Mouse (Mus musculus): ENCODE results near the gene Nfix.
A peak's percentile ranks its signal among the peaks of the same experiment; 100 is the strongest.

The Nfix gene

GRCm38 (mm10) chr8:84697166-84698130 is 102.7 kb downstream of the Nfix start:
- peak; percentile 54 to 73 for DNase-seq

GRCm38 (mm10) chr8:84695140-84695539 is 105.0 kb downstream of the Nfix start:
- no peak for DNase-seq

GRCm38 (mm10) chr8:84693332-84693731 is 106.8 kb downstream of the Nfix start:
- DNase-seq: no peak

GRCm38 (mm10) chr8:84689091-84689915 is 110.8 kb downstream of the Nfix start:
- DNase-seq: peak; percentile 86 to 93

GRCm38 (mm10) chr8:84687705-84688100 is 112.4 kb downstream of the Nfix start, which contains the start of gene Nacc1:
TSS of gene Nacc1 (minus strand) at chr8:84687862.
- DNase-seq: peak; percentile 92 to 94

- peak in 1 of 2 experiments; percentile 31 for DNase-seq
These were observed 113.0 kb downstream of the Nfix start for GRCm38 (mm10) chr8:84687003-84687704.

GRCm38 (mm10) chr8:84686191-84687002 is 113.7 kb downstream of the Nfix start, which contains the start of gene Trmt1:
TSS of gene Trmt1 (plus strand) at chr8:84686307.
- peak in 1 of 2 experiments; percentile 45 for DNase-seq

GRCm38 (mm10) chr8:84684537-84684936 is 115.6 kb downstream of the Nfix start:
- no peak for DNase-seq

- DNase-seq: no peak
These were observed 117.9 kb downstream of the Nfix start for GRCm38 (mm10) chr8:84682257-84682656.

- no peak for DNase-seq
These were observed 118.7 kb downstream of the Nfix start for GRCm38 (mm10) chr8:84681476-84681875.

GRCm38 (mm10) chr8:84677305-84677704 is 122.8 kb downstream of the Nfix start:
- DNase-seq: no peak

- peak in 1 of 2 experiments; percentile 51 for DNase-seq
These were observed 129.7 kb downstream of the Nfix start for GRCm38 (mm10) chr8:84670295-84671006.

GRCm38 (mm10) chr8:84668731-84669485 is 131.2 kb downstream of the Nfix start:
- DNase-seq: no peak

GRCm38 (mm10) chr8:84668081-84668480 is 132.1 kb downstream of the Nfix start:
- peak in 1 of 2 experiments; percentile 37 for DNase-seq

GRCm38 (mm10) chr8:84665385-84665893 is 134.7 kb downstream of the Nfix start:
- no peak for DNase-seq

- peak; percentile 87 to 88 for DNase-seq
These were observed 135.4 kb downstream of the Nfix start for GRCm38 (mm10) chr8:84664566-84665384.

GRCm38 (mm10) chr8:84663483-84664327 is 136.4 kb downstream of the Nfix start:
- peak; percentile 98 to 99 for DNase-seq

- peak; percentile 97 for DNase-seq
These were observed 137.5 kb downstream of the Nfix start, which contains the start of gene Ier2 for GRCm38 (mm10) chr8:84662581-84663065. TSS of gene Ier2 (minus strand) at chr8:84662852.

Data from lung, postnatal 4 days (tissue).